Mouse (Mus musculus) intestine, postnatal 0 days (tissue): ENCODE measurements at regions not wholly inside any gene's neighbourhood (a gene's known extent, or its start where the extent isn't known, plus 50 kb on each side); places are given as distances from the start of the nearest gene placed in this dataset.

ENCODE experiments used
- ATAC-seq: fragments of 200-750 bp; cut with Nextera tagmentation; 2 replicates; pipeline ENCODE4 v1.8.0; 2017; ENCODE audit warnings: mild to moderate bottlenecking, moderate TSS enrichment, moderate library complexity
- H3K27ac ChIP-seq: fragments of 300-500 bp; sonication (generic); 2 replicates; pipeline ENCODE4 v1.5.1; 2014; ENCODE audit warnings: mild to moderate bottlenecking, low read depth, low read length, moderate library complexity
- H3K27me3 ChIP-seq: fragments of 300-500 bp; sonication (generic); replicated peaks from 2 replicates; pipeline ENCODE4 v1.6.1; 2014; ENCODE audit warnings: low read length, mixed read lengths; ENCODE audit not compliant: control insufficient read depth, insufficient read depth
- H3K36me3 ChIP-seq: fragments of 300-500 bp; sonication (generic); 2 replicates; pipeline ENCODE4 v1.6.1; 2014; ENCODE audit warnings: mild to moderate bottlenecking, moderate library complexity; ENCODE audit not compliant: control insufficient read depth, insufficient read depth
- H3K4me1 ChIP-seq: fragments of 300-500 bp; sonication (generic); replicated peaks from 2 replicates; pipeline ENCODE4 v1.6.1; 2014; ENCODE audit warnings: antibody characterized with exemption, low read length, mixed read lengths; ENCODE audit not compliant: control insufficient read depth, insufficient read depth
- H3K4me2 ChIP-seq: fragments of 300-500 bp; sonication (generic); replicated peaks from 2 replicates; pipeline ENCODE4 v1.6.1; 2014; ENCODE audit warnings: low read depth, mild to moderate bottlenecking, moderate library complexity
- H3K4me3 ChIP-seq: fragments of 300-500 bp; sonication (generic); 2 replicates; pipeline ENCODE4 v1.5.1; 2014; ENCODE audit warnings: low read depth, low read length
- H3K9ac ChIP-seq: fragments of 300-500 bp; sonication (generic); 2 replicates; pipeline ENCODE4 v1.6.1; 2014; ENCODE audit warnings: mild to moderate bottlenecking, low read depth, low read length
- H3K9me3 ChIP-seq: fragments of 300-500 bp; sonication (generic); 2 replicates; pipeline ENCODE4 v1.6.1; 2016; ENCODE audit warnings: mixed run types; ENCODE audit not compliant: control insufficient read depth
- CTCF ChIP-seq: sonication (generic); IDR thresholded peaks from 2 replicates; pipeline ENCODE4 v1.5.1; 2016; ENCODE audit warnings: low read depth, mild to moderate bottlenecking, control low read depth, antibody characterized with exemption, moderate library complexity
- WGBS: fragments of 180-500 bp; shearing (Covaris S2); extraction: QIAGEN DNeasy Blood & Tissue Kit; methylation state at CpG from one replicate; pipeline ENCODE4 v1.1.7; 2014; 5-methylcytosine and 5-hydroxymethylcytosine counted together

DNA sequence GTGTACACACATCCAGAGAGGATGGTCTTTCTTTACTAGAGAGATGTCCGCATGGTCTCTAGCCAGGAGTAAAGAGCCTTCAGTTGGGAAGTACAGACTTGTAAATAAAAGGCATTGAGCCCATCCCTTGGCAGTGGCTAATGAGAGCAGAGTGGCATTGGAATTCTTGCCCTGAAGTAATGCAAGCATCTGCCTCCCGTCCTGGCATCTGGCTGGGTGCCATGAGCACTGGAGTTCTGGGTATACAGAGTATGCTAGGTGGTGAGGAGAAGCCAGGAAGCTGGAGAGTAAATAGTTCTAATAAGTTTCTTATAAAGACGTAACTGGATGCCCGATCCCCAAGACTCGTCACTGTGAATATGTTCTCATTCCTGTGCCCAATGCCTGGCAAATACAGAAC is 367.8 kb downstream of the Lrig3 start:
- ATAC-seq, result no peak
- 83% methylated on average over 5 of the region's 5 CpGs for WGBS
- Histone ChIP-seq H3K9ac (no peak overlapping the region), H3K27me3 (no peaks in the 10 kb centered on the region), H3K4me2 (no peak overlapping the region), H3K9me3 (no peaks in the 10 kb centered on the region), H3K27ac (no peak overlapping the region), H3K4me1 (0 out of 2 replicates have a peak, but pooled peaks cover 4% of the 10 kb centered on the region), H3K36me3 (no peaks in the 10 kb centered on the region), H3K4me3 (no peak overlapping the region)
- TF ChIP-seq CTCF, result no peak

DNA sequence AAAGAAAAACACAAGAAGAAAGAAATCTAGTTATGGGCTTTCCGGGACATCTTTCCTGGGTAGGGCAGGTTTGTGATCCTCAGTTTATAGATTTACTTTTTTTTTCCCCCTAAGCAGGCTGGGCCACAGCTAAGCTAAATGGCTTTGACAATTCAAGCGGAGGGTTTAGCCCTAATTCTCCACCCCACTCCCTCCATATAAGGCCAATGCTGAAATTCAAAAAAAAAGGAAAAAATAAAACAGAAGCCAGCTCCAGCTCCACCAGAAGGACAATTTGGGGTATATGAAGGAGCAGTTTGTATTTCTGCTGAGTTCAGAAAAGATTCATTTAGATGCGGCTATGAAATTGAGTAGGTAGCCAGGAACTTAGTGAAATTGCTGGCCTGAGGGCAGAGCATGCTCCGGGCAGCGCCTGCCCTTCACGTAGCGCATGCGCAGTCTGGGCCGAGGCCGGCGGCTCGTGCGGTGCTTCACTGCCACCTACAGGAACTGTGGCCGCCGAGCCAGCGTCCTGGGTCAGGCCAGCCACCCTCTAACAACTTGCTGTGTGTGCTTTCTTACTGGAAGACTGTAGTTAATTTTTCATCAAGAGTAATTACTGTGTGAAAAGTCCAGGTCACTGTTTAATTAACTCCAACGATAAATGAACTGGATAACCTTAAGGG is 364.5 kb downstream of the Lrig3 start:
- TF ChIP-seq CTCF, result peak; percentile 97
- 7% methylated on average over 17 of the region's 17 CpGs for WGBS
- H3K9me3 ChIP-seq, result no peaks in the 10 kb centered on the region
- H3K27ac ChIP-seq, result no peak overlapping the region
- 0 out of 2 replicates have a peak, but pooled peaks cover 4% of the 10 kb centered on the region for H3K4me1 ChIP-seq
- H3K4me2 ChIP-seq, result peak overlapping the region; percentile 17; the same call in 1 of the 2 replicates
- H3K27me3 ChIP-seq, result no peaks in the 10 kb centered on the region
- peak; percentile 94 for ATAC-seq
- H3K9ac ChIP-seq, result no peak overlapping the region
- H3K4me3 ChIP-seq, result no peak overlapping the region
- no peaks in the 10 kb centered on the region for H3K36me3 ChIP-seq

DNA sequence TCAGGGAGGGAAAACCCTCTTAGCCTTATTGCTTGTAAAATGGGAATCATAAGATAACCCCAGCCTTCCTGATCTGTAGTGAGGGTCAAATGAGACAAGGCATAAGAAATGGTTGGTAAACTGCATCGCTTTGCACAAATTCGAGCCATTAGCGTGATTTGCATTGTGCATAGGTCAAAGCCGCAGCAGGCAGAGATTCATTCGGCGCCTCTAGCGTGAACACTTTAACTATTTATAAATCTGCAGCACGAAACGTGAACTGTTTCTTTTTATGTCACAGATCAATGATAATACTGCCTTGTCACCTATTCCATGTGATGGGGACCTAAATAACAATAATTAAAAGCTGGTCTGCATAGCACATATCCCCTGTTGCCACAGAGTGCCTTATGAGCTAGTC is 354.9 kb downstream of the Lrig3 start:
- TF ChIP-seq CTCF, result no peak
- no peaks in the 10 kb centered on the region for H3K4me1 ChIP-seq
- H3K36me3 ChIP-seq, result no peaks in the 10 kb centered on the region
- H3K4me2 ChIP-seq, result no peak overlapping the region
- no peak overlapping the region for H3K27ac ChIP-seq
- H3K4me3 ChIP-seq, result no peak overlapping the region
- H3K9ac ChIP-seq, result no peak overlapping the region
- no peaks in the 10 kb centered on the region for H3K9me3 ChIP-seq
- WGBS, result 79% methylated on average over 9 of the region's 9 CpGs
- ATAC-seq, result no peak
- 0 out of 2 replicates have a peak, but pooled peaks cover 3% of the 10 kb centered on the region for H3K27me3 ChIP-seq

DNA sequence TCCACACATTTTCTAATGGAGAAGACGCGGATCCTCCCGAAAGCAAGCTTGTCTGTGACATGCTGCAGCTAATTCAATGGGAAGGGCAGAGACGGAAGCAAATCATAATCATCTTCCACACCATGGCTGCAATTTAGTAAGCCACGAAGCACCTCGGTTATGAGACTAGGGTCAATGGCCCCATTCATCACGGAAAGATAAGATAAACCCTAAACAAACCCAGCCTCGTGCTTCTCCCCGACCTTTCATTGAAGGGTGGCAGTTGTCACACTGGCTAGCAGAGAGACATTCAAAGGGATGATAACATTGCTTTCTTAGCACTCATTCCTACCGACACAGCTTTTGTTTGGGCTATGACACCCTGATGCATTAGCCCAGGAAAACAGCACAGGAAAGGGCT is 353.8 kb downstream of the Lrig3 start:
- Histone ChIP-seq H3K9ac (no peak overlapping the region), H3K36me3 (no peaks in the 10 kb centered on the region), H3K4me1 (no peaks in the 10 kb centered on the region), H3K27ac (no peak overlapping the region), H3K9me3 (no peaks in the 10 kb centered on the region), H3K4me3 (no peak overlapping the region), H3K4me2 (no peak overlapping the region), H3K27me3 (0 out of 2 replicates have a peak, but pooled peaks cover 3% of the 10 kb centered on the region)
- 33% methylated on average over 10 of the region's 10 CpGs for WGBS
- ATAC-seq, result no peak
- no peak for TF ChIP-seq CTCF

DNA sequence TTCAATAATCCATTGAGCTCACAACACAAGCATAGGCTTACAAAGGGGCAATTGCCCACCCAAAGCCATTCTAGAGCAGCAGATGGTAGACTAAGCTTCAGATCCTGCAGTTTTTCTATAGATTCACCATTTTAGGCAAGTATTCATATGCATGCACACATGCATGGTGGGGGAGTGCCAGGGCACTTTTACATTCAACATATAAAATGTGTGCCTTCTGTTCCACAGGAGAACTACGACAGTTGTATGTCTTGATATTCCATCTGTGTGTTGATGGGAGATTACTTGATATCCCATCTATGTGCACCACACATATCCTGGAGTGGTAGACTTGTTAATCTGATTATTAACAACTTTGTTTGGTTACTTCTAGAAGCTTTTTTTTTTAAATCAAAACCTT is 334.0 kb downstream of the Lrig3 start:
- Histone ChIP-seq H3K4me2 (no peak overlapping the region), H3K9me3 (no peaks in the 10 kb centered on the region), H3K9ac (no peak overlapping the region), H3K4me3 (no peak overlapping the region), H3K36me3 (no peaks in the 10 kb centered on the region), H3K27ac (no peak overlapping the region), H3K27me3 (no peaks in the 10 kb centered on the region), H3K4me1 (no peaks in the 10 kb centered on the region)
- ATAC-seq, result no peak
- no peak for TF ChIP-seq CTCF
- WGBS, result 77% methylated on average over 1 of the region's 1 CpGs

DNA sequence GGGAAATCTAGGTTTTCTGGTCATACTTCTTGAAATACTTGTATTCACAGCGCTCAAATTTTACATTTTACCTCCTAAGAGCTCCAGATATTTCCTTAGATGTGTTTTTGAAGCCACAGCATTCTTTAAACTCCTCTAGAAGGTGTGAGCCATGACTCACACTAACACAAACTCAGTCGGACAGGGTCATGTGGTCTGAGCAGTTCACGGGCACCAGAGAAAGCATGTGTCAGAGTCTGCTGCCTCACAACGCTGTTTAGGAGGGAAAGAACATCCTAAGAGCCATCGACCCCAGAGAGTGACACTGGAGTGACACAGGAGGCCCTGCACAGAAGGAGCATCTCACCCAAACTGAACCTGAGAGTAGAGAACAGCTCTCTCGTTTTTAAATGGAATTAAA is 332.2 kb downstream of the Lrig3 start:
- Histone ChIP-seq H3K27me3 (no peaks in the 10 kb centered on the region), H3K36me3 (no peaks in the 10 kb centered on the region), H3K4me3 (no peak overlapping the region), H3K9me3 (no peaks in the 10 kb centered on the region), H3K9ac (no peak overlapping the region), H3K4me1 (no peaks in the 10 kb centered on the region), H3K27ac (no peak overlapping the region), H3K4me2 (no peak overlapping the region)
- WGBS, result 62% methylated on average over 6 of the region's 6 CpGs
- no peak for TF ChIP-seq CTCF
- ATAC-seq, result no peak
